Mouse (Mus musculus): ENCODE results near the gene Gm28551. TPM values are rescaled to one million over a fixed set of nuclear protein-coding genes. Genes with fewer than 3 reads are reported as not detected.
A peak's percentile ranks its signal among the peaks of the same experiment; 100 is the strongest.
"Not testable (repeated sequence)": the region's sequence is repeated elsewhere in the genome, so short reads cannot be mapped to it uniquely, and the experiment has no call there.

Gene Gm28551
- polyA plus RNA-seq (2015; fragmentation: Nextera tagmentation; extraction: Ambion mirVana), result 1.7 TPM in 2 replicates

DNA sequence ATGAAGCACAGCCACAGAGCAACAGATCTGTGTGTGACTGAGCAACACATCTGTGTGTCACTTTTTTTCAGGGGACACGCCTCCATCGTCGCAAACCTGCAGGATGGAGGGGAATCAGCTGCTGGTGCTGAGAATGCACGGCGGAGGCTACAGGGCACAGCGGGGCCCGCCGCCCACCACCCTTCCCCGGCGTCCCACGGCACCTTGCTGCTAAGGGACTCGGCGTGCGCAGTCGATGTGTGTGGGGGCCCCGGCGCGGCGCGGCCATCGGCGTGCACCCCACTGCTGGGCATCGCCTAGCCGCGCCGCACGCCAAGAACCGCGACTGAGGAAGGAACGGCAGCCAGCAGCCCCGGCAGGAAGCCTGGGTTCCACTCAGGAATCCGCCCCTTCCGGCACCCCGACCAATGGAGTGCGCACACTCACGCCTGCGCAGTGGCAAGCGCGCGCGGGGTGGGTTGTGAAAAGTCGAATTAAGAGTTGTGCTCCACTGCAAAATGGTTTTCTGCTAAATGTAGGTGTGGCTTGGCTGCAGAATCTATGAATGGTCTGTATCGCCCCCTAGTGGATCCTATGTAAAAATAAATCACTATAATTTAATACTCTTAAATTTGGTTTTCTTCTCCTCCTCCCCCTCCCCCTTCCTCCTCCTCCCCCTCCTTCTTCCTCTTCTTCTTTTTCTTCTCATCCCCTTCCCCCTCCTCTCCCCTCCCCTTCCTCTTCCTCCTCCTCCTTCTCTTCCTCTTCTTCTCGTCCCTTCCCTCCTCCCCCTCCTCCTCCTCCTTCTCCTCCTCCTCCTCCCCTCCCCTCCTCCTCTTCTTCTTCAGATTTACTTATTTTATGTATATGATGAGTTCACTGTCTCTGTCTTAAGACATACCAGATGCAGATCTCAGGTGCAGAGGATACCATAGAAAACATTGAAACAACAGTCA lies at the start of gene Gm28551, which contains the start of the genes Asdurf and Asnsd1:
Gene Gm28551, minus strand, starts transcription at position 341 of the 935 bp plus-strand sequence.
Gene Asdurf, minus strand, starts transcription at position 293 of the 935 bp plus-strand sequence.
Gene Asnsd1, minus strand, starts transcription at position 426 of the 935 bp plus-strand sequence.
- under 1% methylated on average over 44 of the region's 44 CpGs for WGBS
- H3K36me3 ChIP-seq (ENCODE audit: control insufficient read depth, insufficient read depth), result peaks cover 8% of the 10 kb centered on the region
- peak; percentile 100 for ATAC-seq

DNA sequence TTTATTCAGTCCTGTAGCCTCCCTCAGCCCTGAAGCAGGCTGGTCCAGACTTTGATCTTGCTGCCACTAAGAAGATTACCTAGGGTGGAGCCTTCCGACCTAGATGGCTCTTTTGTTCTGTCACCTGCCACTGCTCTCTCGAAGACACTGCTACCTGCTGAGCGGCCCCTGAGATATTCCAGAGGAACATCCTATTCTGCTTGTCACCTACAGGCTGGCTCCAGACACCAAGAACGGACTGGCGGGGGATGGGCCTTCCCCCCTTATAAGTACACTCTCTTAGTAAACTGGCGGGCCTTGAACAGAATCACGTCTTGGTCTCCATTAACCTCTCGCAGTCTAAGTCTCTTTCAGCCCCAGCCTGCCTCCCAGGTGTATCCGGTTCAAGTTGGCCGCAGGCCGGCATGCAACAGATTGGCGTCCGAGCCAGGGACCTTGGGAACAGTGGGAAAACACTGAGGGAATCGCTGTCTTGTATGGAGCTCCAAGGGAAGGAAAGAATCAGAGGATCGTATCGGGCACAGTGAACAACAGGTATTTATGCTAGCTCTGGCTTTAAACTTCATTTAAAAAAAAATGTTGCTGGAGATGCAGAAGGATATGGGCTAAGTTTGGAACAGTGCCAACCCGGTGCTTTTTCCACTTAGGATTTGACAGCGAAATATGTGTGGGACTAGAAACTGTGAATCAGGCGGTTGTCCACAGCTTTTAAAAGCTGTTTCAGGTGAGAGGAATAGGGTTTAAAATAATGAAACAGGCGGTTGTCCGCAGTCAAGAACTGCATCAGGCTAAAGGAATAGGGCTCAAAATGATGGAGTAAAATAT lies 41.7 kb upstream of the Gm28551 start:
- H3K4me3 ChIP-seq (replicated peaks; ENCODE audit: low read length); H3K36me3 ChIP-seq (ENCODE audit: control insufficient read depth, insufficient read depth); H3K9me3 ChIP-seq (ENCODE audit: control insufficient read depth, low read length); ATAC-seq; H3K27me3 ChIP-seq (replicated peaks; ENCODE audit: control insufficient read depth, insufficient read depth, low read length); H3K27ac ChIP-seq (ENCODE audit: low read length); H3K9ac ChIP-seq (replicated peaks; ENCODE audit: low read depth, low read length); H3K4me1 ChIP-seq (replicated peaks; ENCODE audit: control insufficient read depth, insufficient read depth, low read length): not testable (repeated sequence)
- WGBS, result 30% methylated on average over 21 of the region's 21 CpGs
- H3K4me2 ChIP-seq (ENCODE audit: low read length), result peak overlapping the region; percentile 13; the same call in 1 of the 2 replicates

More for the DNA sequence above, at the start of gene Gm28551, which contains the start of the genes Asdurf and Asnsd1:
- H3K4me2 ChIP-seq (ENCODE audit: low read length), result peak within 1 kb of the TSS; percentile 55
- peaks cover 5% of the 10 kb centered on the region for H3K4me1 ChIP-seq (replicated peaks; ENCODE audit: control insufficient read depth, insufficient read depth, low read length)
- H3K27me3 ChIP-seq (replicated peaks; ENCODE audit: control insufficient read depth, insufficient read depth, low read length), result no peaks in the 10 kb centered on the region
- no peaks in the 10 kb centered on the region for H3K9me3 ChIP-seq (ENCODE audit: control insufficient read depth, low read length)
- peak within 1 kb of the TSS; percentile 86 for H3K27ac ChIP-seq (ENCODE audit: low read length)
- peak within 1 kb of the TSS; percentile 91 for H3K9ac ChIP-seq (replicated peaks; ENCODE audit: low read depth, low read length)
- H3K4me3 ChIP-seq (replicated peaks; ENCODE audit: low read length), result peak within 1 kb of the TSS; percentile 77

DNA sequence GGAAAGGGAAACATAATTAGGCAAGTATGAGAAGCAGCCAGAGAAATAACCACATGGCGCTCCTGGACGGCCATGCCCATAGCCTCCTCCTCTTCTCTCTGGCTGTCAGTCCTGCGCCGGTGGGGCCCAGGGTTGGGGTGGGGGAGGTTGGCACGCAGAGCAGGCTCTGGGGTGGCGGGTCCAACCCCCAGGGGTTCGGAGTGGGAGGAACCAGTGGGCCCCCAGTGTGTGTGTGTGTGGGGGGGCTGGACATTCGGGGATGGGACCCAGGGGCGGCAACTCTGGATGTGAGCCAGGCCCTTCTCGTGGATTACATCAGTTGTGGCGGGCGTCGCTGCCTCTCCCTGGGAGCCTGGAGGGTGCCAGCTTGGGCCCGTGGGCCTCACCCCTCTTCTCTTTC lies 36.3 kb upstream of the Gm28551 start:
- Histone ChIP-seq H3K9me3 (ENCODE audit: control insufficient read depth, low read length) (no peaks in the 10 kb centered on the region), H3K9ac (replicated peaks; ENCODE audit: low read depth, low read length) (no peak overlapping the region), H3K4me2 (ENCODE audit: low read length) (no peak overlapping the region), H3K27me3 (replicated peaks; ENCODE audit: control insufficient read depth, insufficient read depth, low read length) (no peaks in the 10 kb centered on the region), H3K27ac (ENCODE audit: low read length) (no peak overlapping the region), H3K4me3 (replicated peaks; ENCODE audit: low read length) (no peak overlapping the region), H3K4me1 (replicated peaks; ENCODE audit: control insufficient read depth, insufficient read depth, low read length) (no peaks in the 10 kb centered on the region), H3K36me3 (ENCODE audit: control insufficient read depth, insufficient read depth) (no peaks in the 10 kb centered on the region)
- 89% methylated on average over 14 of the region's 14 CpGs for WGBS
- no peak for ATAC-seq

DNA sequence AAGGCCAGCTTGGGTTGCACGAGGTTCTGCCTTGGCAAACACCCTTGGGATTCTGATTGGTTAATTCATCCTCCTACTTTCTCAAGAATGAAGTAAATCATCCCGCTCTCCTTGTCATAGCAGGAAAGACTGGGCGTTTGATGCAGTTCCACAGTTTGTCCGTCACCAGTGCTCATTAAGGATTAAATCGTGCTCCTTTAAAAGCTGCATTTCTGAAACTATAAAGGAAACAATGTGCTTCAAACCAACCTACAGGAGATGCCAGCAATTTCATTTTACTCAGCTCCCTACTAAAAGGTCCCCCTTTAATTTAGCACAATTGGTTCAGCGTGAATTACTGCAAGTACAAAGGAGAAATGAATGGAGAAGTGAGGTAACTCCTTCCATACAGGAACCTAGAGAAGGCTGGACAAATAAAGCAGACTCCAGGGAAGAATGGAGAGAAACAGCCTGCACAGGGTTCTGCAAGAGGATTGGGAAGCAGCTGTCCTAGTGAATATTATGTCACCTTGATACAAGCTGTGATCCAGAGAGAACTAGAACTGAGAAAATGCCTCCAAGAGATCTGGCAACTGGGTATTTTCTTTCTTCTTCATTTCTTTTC lies 31.7 kb upstream of the Gm28551 start:
- no peaks in the 10 kb centered on the region for H3K4me1 ChIP-seq (replicated peaks; ENCODE audit: control insufficient read depth, insufficient read depth, low read length)
- no peak overlapping the region for H3K4me3 ChIP-seq (replicated peaks; ENCODE audit: low read length)
- H3K27me3 ChIP-seq (replicated peaks; ENCODE audit: control insufficient read depth, insufficient read depth, low read length), result no peaks in the 10 kb centered on the region
- H3K4me2 ChIP-seq (ENCODE audit: low read length), result no peak overlapping the region
- H3K36me3 ChIP-seq (ENCODE audit: control insufficient read depth, insufficient read depth), result no peaks in the 10 kb centered on the region
- WGBS, result 10% methylated on average over 6 of the region's 6 CpGs
- no peaks in the 10 kb centered on the region for H3K9me3 ChIP-seq (ENCODE audit: control insufficient read depth, low read length)
- peak; percentile 79 for ATAC-seq
- no peak overlapping the region for H3K9ac ChIP-seq (replicated peaks; ENCODE audit: low read depth, low read length)
- no peak overlapping the region for H3K27ac ChIP-seq (ENCODE audit: low read length)

DNA sequence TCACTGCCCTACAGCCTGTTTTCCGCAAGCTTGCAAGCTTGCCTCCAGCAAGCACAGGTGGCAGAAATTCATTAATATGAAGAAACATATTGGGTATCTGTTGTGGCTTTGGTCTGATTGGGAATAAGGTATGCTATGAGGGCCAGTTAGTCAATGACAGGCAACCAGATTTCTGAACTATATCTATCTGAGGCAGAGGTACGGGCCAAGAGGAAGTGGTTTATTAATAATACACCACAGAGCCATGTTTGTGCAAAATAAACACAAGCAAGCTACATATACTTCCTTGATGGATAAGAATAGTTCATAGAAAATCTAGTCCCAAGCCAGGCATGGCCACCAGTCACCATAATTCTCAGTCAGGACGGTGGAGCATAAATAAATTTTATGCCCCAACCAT lies 25.3 kb upstream of the Gm28551 start:
- Histone ChIP-seq H3K27me3 (replicated peaks; ENCODE audit: control insufficient read depth, insufficient read depth, low read length) (no peaks in the 10 kb centered on the region), H3K4me1 (replicated peaks; ENCODE audit: control insufficient read depth, insufficient read depth, low read length) (no peaks in the 10 kb centered on the region), H3K4me2 (ENCODE audit: low read length) (no peak overlapping the region), H3K27ac (ENCODE audit: low read length) (no peak overlapping the region), H3K9me3 (ENCODE audit: control insufficient read depth, low read length) (no peaks in the 10 kb centered on the region), H3K9ac (replicated peaks; ENCODE audit: low read depth, low read length) (no peak overlapping the region), H3K36me3 (ENCODE audit: control insufficient read depth, insufficient read depth) (no peaks in the 10 kb centered on the region), H3K4me3 (replicated peaks; ENCODE audit: low read length) (no peak overlapping the region)
- WGBS, result 53% methylated on average over 3 of the region's 3 CpGs
- no peak for ATAC-seq

DNA sequence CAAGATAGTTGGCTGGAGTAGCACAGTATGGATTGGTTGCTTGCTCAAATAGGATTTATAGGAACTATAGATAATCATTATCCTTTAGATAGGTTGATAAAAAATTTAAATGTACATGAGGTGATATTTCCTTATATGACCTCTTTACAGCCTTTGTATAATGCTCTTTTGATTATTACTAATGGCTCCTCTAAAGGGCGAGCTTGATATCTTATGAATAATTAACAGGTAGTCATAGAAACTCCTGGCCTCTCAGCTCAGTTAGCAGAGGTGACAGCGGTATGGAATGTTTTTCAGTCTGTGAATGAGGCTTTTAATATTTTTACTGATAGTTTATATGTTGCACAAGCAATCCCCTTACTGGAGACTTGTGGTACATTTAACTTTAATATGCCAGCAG lies 23.5 kb upstream of the Gm28551 start:
- H3K9me3 ChIP-seq (ENCODE audit: control insufficient read depth, low read length); H3K27me3 ChIP-seq (replicated peaks; ENCODE audit: control insufficient read depth, insufficient read depth, low read length); ATAC-seq; H3K36me3 ChIP-seq (ENCODE audit: control insufficient read depth, insufficient read depth); H3K4me1 ChIP-seq (replicated peaks; ENCODE audit: control insufficient read depth, insufficient read depth, low read length); H3K4me2 ChIP-seq (ENCODE audit: low read length); H3K4me3 ChIP-seq (replicated peaks; ENCODE audit: low read length); H3K27ac ChIP-seq (ENCODE audit: low read length); H3K9ac ChIP-seq (replicated peaks; ENCODE audit: low read depth, low read length): not testable (repeated sequence)
- WGBS, result 87% methylated on average over 2 of the region's 2 CpGs

DNA sequence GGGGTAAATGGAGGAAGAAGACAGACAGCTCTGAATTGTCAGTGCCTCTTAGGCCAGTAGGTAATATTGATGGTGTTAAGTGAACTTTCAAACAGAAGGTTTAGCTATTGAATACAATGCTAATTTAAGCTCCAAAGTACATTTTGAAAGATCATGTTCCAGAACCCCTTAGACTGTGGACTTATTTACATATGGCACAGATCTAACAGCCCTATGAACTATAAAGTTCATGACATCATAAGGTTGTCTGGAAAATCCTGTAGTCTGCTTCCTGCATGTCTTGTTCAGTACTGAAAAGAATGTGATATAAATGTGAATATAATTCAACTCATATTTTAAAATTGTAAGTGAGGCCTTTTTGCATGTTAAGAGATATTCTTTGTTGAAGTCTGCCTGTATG lies 6.5 kb upstream of the Gm28551 start:
- Histone ChIP-seq H3K4me3 (replicated peaks; ENCODE audit: low read length) (no peak overlapping the region), H3K9me3 (ENCODE audit: control insufficient read depth, low read length) (no peaks in the 10 kb centered on the region), H3K4me2 (ENCODE audit: low read length) (no peak overlapping the region), H3K27ac (ENCODE audit: low read length) (no peak overlapping the region), H3K4me1 (replicated peaks; ENCODE audit: control insufficient read depth, insufficient read depth, low read length) (no peaks in the 10 kb centered on the region), H3K27me3 (replicated peaks; ENCODE audit: control insufficient read depth, insufficient read depth, low read length) (no peaks in the 10 kb centered on the region), H3K36me3 (ENCODE audit: control insufficient read depth, insufficient read depth) (no peaks in the 10 kb centered on the region), H3K9ac (replicated peaks; ENCODE audit: low read depth, low read length) (no peak overlapping the region)
- ATAC-seq, result no peak

DNA sequence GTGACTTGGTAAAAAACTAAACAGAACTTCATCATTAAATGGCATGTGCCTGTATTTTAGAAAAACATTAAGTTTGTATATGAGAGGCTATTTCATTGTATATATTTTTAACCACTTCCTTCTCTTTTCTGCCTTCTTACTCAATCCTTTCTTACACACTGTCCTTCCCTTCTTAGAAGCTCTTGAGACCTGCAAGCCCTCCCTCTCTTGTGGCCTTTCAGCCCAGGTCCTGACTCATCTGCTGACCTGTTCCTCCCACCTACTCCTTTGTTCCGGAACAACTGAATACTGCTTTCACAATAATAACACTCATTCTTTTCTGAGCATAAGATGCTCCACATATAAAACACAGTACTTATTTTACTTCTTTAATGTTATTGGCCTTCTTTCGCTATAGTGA lies 11.4 kb downstream of the Gm28551 start:
- no peak overlapping the region for H3K9ac ChIP-seq (replicated peaks; ENCODE audit: low read depth, low read length)
- no peak for ATAC-seq
- no peaks in the 10 kb centered on the region for H3K4me1 ChIP-seq (replicated peaks; ENCODE audit: control insufficient read depth, insufficient read depth, low read length)
- no peak overlapping the region for H3K4me3 ChIP-seq (replicated peaks; ENCODE audit: low read length)
- H3K27me3 ChIP-seq (replicated peaks; ENCODE audit: control insufficient read depth, insufficient read depth, low read length), result no peaks in the 10 kb centered on the region
- WGBS, result 97% methylated on average over 2 of the region's 2 CpGs
- peaks cover 34% of the 10 kb centered on the region for H3K36me3 ChIP-seq (ENCODE audit: control insufficient read depth, insufficient read depth)
- peaks cover 5% of the 10 kb centered on the region for H3K9me3 ChIP-seq (ENCODE audit: control insufficient read depth, low read length)
- H3K27ac ChIP-seq (ENCODE audit: low read length), result no peak overlapping the region
- no peak overlapping the region for H3K4me2 ChIP-seq (ENCODE audit: low read length)

DNA sequence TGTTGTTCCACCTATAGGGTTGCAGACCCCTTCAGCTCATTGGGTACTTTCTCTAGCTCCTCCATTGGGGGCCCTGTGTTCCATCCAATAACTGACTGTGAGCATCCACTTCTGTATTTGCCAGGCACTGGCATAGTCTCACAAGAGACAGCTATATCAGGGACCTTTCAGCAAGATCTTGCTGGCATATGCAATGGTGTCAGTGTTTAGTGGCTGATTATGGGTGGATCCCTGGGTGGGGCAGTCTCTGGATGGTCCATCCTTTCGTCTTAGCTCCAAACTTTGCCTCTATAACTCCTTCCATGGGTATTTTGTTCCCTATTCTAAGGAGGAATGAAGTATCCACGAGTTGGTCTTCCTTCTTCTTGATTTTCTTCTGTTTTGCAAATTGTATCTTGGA lies 15.1 kb downstream of the Gm28551 start:
- not testable (repeated sequence) for ATAC-seq; H3K9ac ChIP-seq (replicated peaks; ENCODE audit: low read depth, low read length); H3K4me3 ChIP-seq (replicated peaks; ENCODE audit: low read length); H3K27ac ChIP-seq (ENCODE audit: low read length); H3K4me1 ChIP-seq (replicated peaks; ENCODE audit: control insufficient read depth, insufficient read depth, low read length); H3K4me2 ChIP-seq (ENCODE audit: low read length); H3K9me3 ChIP-seq (ENCODE audit: control insufficient read depth, low read length); H3K27me3 ChIP-seq (replicated peaks; ENCODE audit: control insufficient read depth, insufficient read depth, low read length)
- WGBS, result 77% methylated on average over 2 of the region's 2 CpGs
- H3K36me3 ChIP-seq (ENCODE audit: control insufficient read depth, insufficient read depth), result peaks cover 11% of the 10 kb centered on the region
